Mouse (Mus musculus) megakaryocyte-erythroid progenitor cell, adult 5 weeks (primary cell): ENCODE data around the gene Rgs2. TPM values are rescaled to one million over a fixed set of nuclear protein-coding genes. Genes with fewer than 3 reads are reported as not detected.

ENCODE experiments used
- polyA plus RNA-seq: library from polyadenylated mRNA; stranded (reverse); fragments of >175 nt; gene quantifications from 2 replicates; pipeline ENCODE4 v1.2.3, GENCODE M21; 2012

The Rgs2 gene
- 216 and 253 TPM in 2 replicates for polyA plus RNA-seq

DNA sequence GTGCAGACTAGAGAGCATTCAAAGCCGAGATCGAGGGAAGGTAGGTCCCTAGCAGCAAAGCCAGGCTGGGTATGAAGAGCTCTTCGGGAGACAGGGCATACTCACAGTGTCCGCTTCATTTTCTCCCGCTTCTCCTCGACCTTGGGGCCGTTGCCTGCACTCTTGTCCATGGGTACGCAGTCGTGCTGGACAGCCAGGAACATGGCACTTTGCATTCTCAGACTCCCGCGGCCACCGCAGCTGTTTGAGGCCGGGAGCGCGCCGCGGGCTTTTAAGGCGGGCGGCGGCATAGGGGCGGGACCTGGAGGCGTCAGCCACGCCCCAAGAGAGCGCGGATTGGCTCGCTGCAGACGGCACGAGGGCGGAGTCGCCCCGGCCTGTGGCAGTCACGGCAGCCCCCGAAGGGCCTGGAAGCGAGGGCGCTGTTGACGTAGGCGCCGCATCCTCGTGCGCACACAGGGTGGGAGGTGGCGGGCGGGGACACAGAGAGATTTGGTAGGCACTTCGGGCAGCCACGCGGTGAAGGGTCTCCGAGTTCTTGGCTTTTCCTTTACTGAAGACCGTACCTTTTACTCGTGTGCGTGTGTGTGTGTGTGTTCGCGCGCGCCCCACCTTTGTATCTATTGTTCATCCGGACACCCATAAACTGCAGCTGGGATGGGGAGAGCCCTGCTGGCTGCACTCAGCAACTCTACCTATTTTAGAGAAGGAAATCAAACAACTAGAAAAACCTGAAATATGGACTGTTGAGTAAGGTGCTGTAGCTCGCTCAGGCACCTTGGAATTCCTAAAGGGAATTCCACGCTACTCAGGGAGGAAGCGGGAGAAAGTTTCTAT lies at the start of gene Rgs2:
Gene Rgs2 (minus strand): TSS at position 258 of the 837 bp plus-strand sequence.

Other genes with a start within 250 kb of the Rgs2 start
- 0.14 and 0.16 TPM in 2 replicates for gene Trove2, start 227.1 kb downstream of the Rgs2 start, polyA plus RNA-seq
- gene Uchl5, start 226.9 kb downstream of the Rgs2 start, polyA plus RNA-seq = 180 and 203 TPM in 2 replicates
- gene Rgs13, start 173.2 kb upstream of the Rgs2 start, polyA plus RNA-seq = not detected in 2 replicates
- gene Rgs1, start 245.1 kb upstream of the Rgs2 start, polyA plus RNA-seq = 16.0 and 18.6 TPM in 2 replicates